Mouse (Mus musculus) stomach, postnatal 0 days (tissue): ENCODE results near the gene Rps6kb2. TPM values are rescaled to one million over a fixed set of nuclear protein-coding genes. Genes with fewer than 3 reads are reported as not detected.
"Not testable (repeated sequence)": the region's sequence is repeated elsewhere in the genome, so short reads cannot be mapped to it uniquely, and the experiment has no call there.

Source experiments
- ATAC-seq: fragments of 200-750 bp; cut with Nextera tagmentation; 2 replicates; pipeline ENCODE4 v1.8.0; 2017; ENCODE audit not compliant: low FRiP score, low TSS enrichment
- DNase-seq: peaks from one replicate; pipeline ENCODE4 v3.0.0-alpha.2; 2016; ENCODE audit warnings: low spot score
- H3K27ac ChIP-seq: fragments of 300-500 bp; sonication (generic); replicated peaks from 2 replicates; pipeline ENCODE4 v1.5.1; 2014; ENCODE audit warnings: mild to moderate bottlenecking, control low read depth
- H3K27me3 ChIP-seq: fragments of 300-500 bp; sonication (generic); 2 replicates; pipeline ENCODE4 v1.6.1; 2014; ENCODE audit warnings: low read length; ENCODE audit not compliant: control insufficient read depth, insufficient read depth
- H3K36me3 ChIP-seq: fragments of 300-500 bp; sonication (generic); 2 replicates; pipeline ENCODE4 v1.6.1; 2014; ENCODE audit warnings: low read length, mixed read lengths; ENCODE audit not compliant: control insufficient read depth, insufficient read depth
- H3K4me1 ChIP-seq: fragments of 300-500 bp; sonication (generic); replicated peaks from 2 replicates; pipeline ENCODE4 v1.6.1; 2014; ENCODE audit warnings: antibody characterized with exemption; ENCODE audit not compliant: control insufficient read depth, insufficient read depth
- H3K4me2 ChIP-seq: fragments of 300-500 bp; sonication (generic); replicated peaks from 2 replicates; pipeline ENCODE4 v1.6.1; 2014; ENCODE audit warnings: low read depth, mild to moderate bottlenecking, control low read depth, moderate library complexity
- H3K4me3 ChIP-seq: fragments of 300-500 bp; sonication (generic); 2 replicates; pipeline ENCODE4 v1.5.1; 2014; ENCODE audit warnings: low read depth, low read length, control low read depth
- H3K9ac ChIP-seq: fragments of 300-500 bp; sonication (generic); 2 replicates; pipeline ENCODE4 v1.6.1; 2014; ENCODE audit warnings: mild to moderate bottlenecking, low read length, control low read depth, mixed read lengths
- H3K9me3 ChIP-seq: fragments of 300-500 bp; sonication (generic); 2 replicates; pipeline ENCODE4 v1.6.1; 2016; ENCODE audit warnings: low read length; ENCODE audit not compliant: control insufficient read depth
- CTCF ChIP-seq: IDR thresholded peaks from 2 replicates; pipeline ENCODE4 v1.5.1; 2016; ENCODE audit warnings: antibody characterized with exemption, low read depth, mild to moderate bottlenecking, moderate library complexity
- EP300 ChIP-seq: optimal IDR thresholded peaks from 2 replicates; pipeline ENCODE3; 2016; ENCODE audit warnings: antibody characterized with exemption
- WGBS: fragments of 180-500 bp; shearing (Covaris S2); extraction: QIAGEN DNeasy Blood & Tissue Kit; methylation state at CpG from one replicate; pipeline ENCODE4 v1.1.7; 2014; 5-methylcytosine and 5-hydroxymethylcytosine counted together
- polyA plus RNA-seq: library from polyadenylated mRNA; unstranded; fragments of >200 nt; fragmentation: Nextera tagmentation; extraction: Ambion mirVana; gene quantifications from 2 replicates; pipeline ENCODE4 v1.2.1, GENCODE M21; 2015

The Rps6kb2 gene
- polyA plus RNA-seq, 1 experiment from 2014 or later, result 41.1 TPM

DNA sequence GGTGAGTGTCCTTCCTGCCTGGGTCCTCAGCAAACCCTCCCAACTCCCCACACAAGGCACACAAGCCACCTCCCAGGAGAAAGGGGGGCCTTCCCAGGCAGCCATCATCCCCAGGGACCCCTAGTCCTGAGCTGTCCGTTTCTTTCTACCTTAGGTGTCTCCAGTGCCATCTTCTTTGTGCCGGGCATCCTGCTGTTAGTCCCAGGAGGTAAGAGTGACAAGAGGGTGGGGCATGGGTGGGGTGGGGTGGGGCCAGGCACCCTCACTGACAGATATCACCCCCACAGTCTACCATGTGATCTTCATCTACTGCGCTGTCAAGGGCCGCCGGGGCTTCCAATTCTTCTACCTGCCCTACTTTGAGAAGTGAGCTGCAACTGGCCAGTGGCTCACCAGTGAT, 32.1 kb downstream of the Rps6kb2 start:
- peaks cover 20% of the 10 kb centered on the region for H3K36me3 ChIP-seq
- no peak for ATAC-seq
- H3K4me2 ChIP-seq, result no peak overlapping the region
- no peak overlapping the region for H3K9ac ChIP-seq
- WGBS, result 83% methylated on average over 5 of the region's 5 CpGs
- no peak overlapping the region for H3K4me3 ChIP-seq
- H3K9me3 ChIP-seq, result no peaks in the 10 kb centered on the region
- no peak for DNase-seq
- 0 out of 2 replicates have a peak, but pooled peaks cover 3% of the 10 kb centered on the region for H3K4me1 ChIP-seq
- no peaks in the 10 kb centered on the region for H3K27me3 ChIP-seq
- H3K27ac ChIP-seq, result no peak overlapping the region
- TF ChIP-seq EP300 (no peak), CTCF (no peak)

- no peaks in the 10 kb centered on the region for H3K27me3 ChIP-seq
- H3K9ac ChIP-seq, result no peak overlapping the region
- H3K4me3 ChIP-seq, result no peak overlapping the region
- no peak overlapping the region for H3K4me2 ChIP-seq
- DNase-seq (no peak), ATAC-seq (no peak)
- H3K4me1 ChIP-seq, result 0 out of 2 replicates have a peak, but pooled peaks cover 3% of the 10 kb centered on the region
- no peaks in the 10 kb centered on the region for H3K9me3 ChIP-seq
- no peak for TF ChIP-seq CTCF
- no peak for TF ChIP-seq EP300
- peaks cover 20% of the 10 kb centered on the region for H3K36me3 ChIP-seq
- no peak overlapping the region for H3K27ac ChIP-seq
- WGBS, result 79% methylated on average over 4 of the region's 4 CpGs
These were observed 33.0 kb downstream of the Rps6kb2 start for GRCm38 (mm10) chr19:4130106-4130505.

GRCm38 (mm10) chr19:4129462-4129861, 33.7 kb downstream of the Rps6kb2 start:
- Histone ChIP-seq H3K4me1 (0 out of 2 replicates have a peak, but pooled peaks cover 3% of the 10 kb centered on the region), H3K4me3 (no peak overlapping the region), H3K27ac (no peak overlapping the region), H3K36me3 (peaks cover 20% of the 10 kb centered on the region), H3K9me3 (no peaks in the 10 kb centered on the region), H3K4me2 (no peak overlapping the region), H3K27me3 (no peaks in the 10 kb centered on the region), H3K9ac (no peak overlapping the region)
- DNase-seq (no peak), ATAC-seq (no peak)
- no peak for TF ChIP-seq CTCF
- TF ChIP-seq EP300, result no peak
- WGBS, result 85% methylated on average over 7 of the region's 7 CpGs

DNA sequence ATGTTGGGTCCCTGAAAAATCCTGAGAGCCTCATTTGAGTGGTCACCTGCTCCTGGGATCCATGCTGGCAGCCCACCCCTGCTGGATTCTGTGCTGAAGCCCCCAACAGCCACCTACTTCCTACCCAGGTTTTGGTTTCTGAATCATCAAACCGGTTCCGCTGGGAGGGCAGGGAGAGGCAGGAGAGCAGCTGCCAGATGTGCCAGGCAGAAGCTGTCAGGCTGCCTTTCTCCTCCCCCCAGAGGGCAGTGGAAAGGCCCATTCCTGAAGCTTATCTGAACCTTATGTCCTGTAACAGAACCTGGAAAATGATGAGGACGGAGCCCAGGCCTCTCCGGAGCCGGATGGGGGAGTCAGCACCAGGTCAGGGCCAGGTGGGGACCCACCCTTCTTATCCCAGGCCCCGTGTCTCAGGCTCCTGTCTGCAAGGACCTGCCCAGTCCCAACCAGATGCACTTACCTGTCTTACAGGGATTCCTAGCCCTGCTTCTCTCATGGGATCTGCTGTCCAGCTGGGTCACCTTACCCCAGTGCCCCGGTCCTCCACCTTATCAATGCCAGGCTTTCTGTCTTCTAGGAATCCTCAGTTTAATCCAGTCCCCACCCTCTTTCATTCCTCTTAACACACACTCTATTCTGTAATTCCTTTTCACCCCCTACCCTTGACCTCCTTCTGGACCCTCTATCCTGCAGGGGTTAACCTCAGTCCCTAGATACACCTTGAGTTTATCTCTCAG, 36.2 kb downstream of the Rps6kb2 start:
- H3K9me3 ChIP-seq, result no peaks in the 10 kb centered on the region
- TF ChIP-seq CTCF (no peak), EP300 (no peak)
- WGBS, result 41% methylated on average over 7 of the region's 7 CpGs
- peaks cover 13% of the 10 kb centered on the region for H3K36me3 ChIP-seq
- peak overlapping the region; percentile 89 for H3K9ac ChIP-seq
- no peaks in the 10 kb centered on the region for H3K27me3 ChIP-seq
- DNase-seq (peak; percentile 62), ATAC-seq (no peak)
- H3K4me3 ChIP-seq, result peak overlapping the region; percentile 84
- 0 out of 2 replicates have a peak, but pooled peaks cover 3% of the 10 kb centered on the region for H3K4me1 ChIP-seq
- H3K27ac ChIP-seq, result peak overlapping the region; percentile 81
- H3K4me2 ChIP-seq, result peak overlapping the region; percentile 77

- no peaks in the 10 kb centered on the region for H3K27me3 ChIP-seq
- H3K36me3 ChIP-seq, result peaks cover 11% of the 10 kb centered on the region
- TF ChIP-seq EP300 (no peak), CTCF (peak; percentile 79)
- peak within 1 kb of the TSS; percentile 81 for H3K27ac ChIP-seq
- WGBS, result 1% methylated on average over 57 of the region's 64 CpGs
- DNase-seq, result peak; percentile 99
- H3K4me3 ChIP-seq, result peak within 1 kb of the TSS; percentile 84
- 0 out of 2 replicates have a peak, but pooled peaks cover 3% of the 10 kb centered on the region for H3K4me1 ChIP-seq
- peak within 1 kb of the TSS; percentile 89 for H3K9ac ChIP-seq
- peak within 1 kb of the TSS; percentile 77 for H3K4me2 ChIP-seq
- H3K9me3 ChIP-seq, result no peaks in the 10 kb centered on the region
- peak; percentile 96 for ATAC-seq
These were observed 37.1 kb downstream of the Rps6kb2 start, which contains the start of gene Aip for GRCm38 (mm10) chr19:4125741-4126696. Gene Aip (minus strand): TSS chr19:4125858.

- DNase-seq, H3K27me3 ChIP-seq, H3K9ac ChIP-seq, H3K9me3 ChIP-seq: not testable (repeated sequence)
- 23% methylated on average over 2 of the region's 4 CpGs for WGBS
- Histone ChIP-seq H3K4me1 (peaks cover 10% of the 10 kb centered on the region), H3K4me2 (peak overlapping the region; percentile 48), H3K27ac (0 out of 2 replicates have a peak overlapping the region, but pooled peaks have one; percentile 18), H3K36me3 (peaks cover 11% of the 10 kb centered on the region), H3K4me3 (peak overlapping the region; percentile 84)
- peak; percentile 25 for ATAC-seq
These were observed 37.9 kb downstream of the Rps6kb2 start for GRCm38 (mm10) chr19:4125268-4125667.
